Mouse (Mus musculus): Measurements from ENCODE around the gene Ankrd28.

GRCm38 (mm10) chr14:31653101-31653875 is 177.2 kb downstream of the Ankrd28 start:
- TF ChIP-seq CTCF (IDR thresholded peaks at IDR 0.05; ENCODE audit: borderline replicate concordance, insufficient read depth, low read depth, low read length): no peak
- no peak for TF ChIP-seq POLR2A (IDR thresholded peaks at IDR 0.05; ENCODE audit: borderline replicate concordance, insufficient read depth, low read length)

Data from cerebellum, adult 2 months (tissue).